Mouse (Mus musculus) forebrain, embryonic 12.5 days (tissue): ENCODE results near the gene Ifitm5. TPM values are rescaled to one million over a fixed set of nuclear protein-coding genes. Genes with fewer than 3 reads are reported as not detected.
A peak's percentile ranks its signal among the peaks of the same experiment; 100 is the strongest.

Experiments
- ATAC-seq: fragments of 200-750 bp; cut with Nextera tagmentation; 2 replicates; pipeline ENCODE4 v1.8.0; 2017; ENCODE audit warnings: moderate TSS enrichment; ENCODE audit not compliant: low FRiP score
- H3K27ac ChIP-seq: fragments of 300-500 bp; sonication (generic); 2 replicates; pipeline ENCODE4 v1.5.1; 2016; ENCODE audit warnings: mild to moderate bottlenecking
- H3K27me3 ChIP-seq: fragments of 300-500 bp; sonication (generic); 2 replicates; pipeline ENCODE4 v1.6.1; 2016; ENCODE audit warnings: mild to moderate bottlenecking
- H3K36me3 ChIP-seq: fragments of 300-500 bp; sonication (generic); replicated peaks from 2 replicates; pipeline ENCODE4 v1.6.1; 2016; ENCODE audit warnings: mild to moderate bottlenecking
- H3K4me1 ChIP-seq: fragments of 300-500 bp; sonication (generic); 2 replicates; pipeline ENCODE4 v1.6.1; 2016
- H3K4me2 ChIP-seq: fragments of 300-500 bp; sonication (generic); 2 replicates; pipeline ENCODE4 v1.6.1; 2016; ENCODE audit warnings: mild to moderate bottlenecking, moderate library complexity
- H3K4me3 ChIP-seq: fragments of 300-500 bp; sonication (generic); replicated peaks from 2 replicates; pipeline ENCODE4 v1.5.1; 2016; ENCODE audit warnings: mild to moderate bottlenecking
- H3K9ac ChIP-seq: fragments of 300-500 bp; sonication (generic); 2 replicates; pipeline ENCODE4 v1.6.1; 2016; ENCODE audit warnings: mild to moderate bottlenecking
- H3K9me3 ChIP-seq: fragments of 300-500 bp; sonication (generic); 2 replicates; pipeline ENCODE4 v1.6.1; 2016
- WGBS: fragments of 180-500 bp; shearing (Covaris S2); methylation state at CpG from one replicate; pipeline ENCODE4 v1.1.7; 2016; 5-methylcytosine and 5-hydroxymethylcytosine counted together
- polyA plus RNA-seq: library from polyadenylated mRNA; unstranded; fragments of >200 nt; fragmentation: Nextera tagmentation; extraction: Ambion mirVana; gene quantifications from 2 replicates; pipeline ENCODE4 v1.2.1, GENCODE M21; 2016

The Ifitm5 gene
- polyA plus RNA-seq, 1 experiment from 2014 or later = 0.78 TPM

GRCm38 (mm10) chr7:140905642-140906081 is 44.4 kb downstream of the Ifitm5 start:
- Histone ChIP-seq H3K36me3 (no peaks in the 10 kb centered on the region), H3K4me2 (no peak overlapping the region), H3K9ac (no peak overlapping the region), H3K4me1 (peaks cover 4% of the 10 kb centered on the region; the same call in 1 of the 2 replicates), H3K9me3 (no peaks in the 10 kb centered on the region), H3K4me3 (no peak overlapping the region), H3K27ac (no peak overlapping the region), H3K27me3 (no peaks in the 10 kb centered on the region)
- 94% methylated on average over 2 of the region's 2 CpGs for WGBS
- no peak for ATAC-seq

GRCm38 (mm10) chr7:140903212-140903611 is 46.9 kb downstream of the Ifitm5 start:
- Histone ChIP-seq H3K27me3 (no peaks in the 10 kb centered on the region), H3K9me3 (no peaks in the 10 kb centered on the region), H3K4me1 (no peaks in the 10 kb centered on the region), H3K4me3 (no peak overlapping the region), H3K4me2 (no peak overlapping the region), H3K36me3 (peaks cover 13% of the 10 kb centered on the region), H3K9ac (no peak overlapping the region), H3K27ac (no peak overlapping the region)
- ATAC-seq = peak; percentile 46; the same call in 1 of the 2 replicates
- WGBS = 24% methylated on average over 13 of the region's 13 CpGs

- Histone ChIP-seq H3K4me3 (no peak overlapping the region), H3K4me2 (no peak overlapping the region), H3K4me1 (no peaks in the 10 kb centered on the region), H3K9me3 (no peaks in the 10 kb centered on the region), H3K36me3 (peaks cover 22% of the 10 kb centered on the region), H3K27ac (no peak overlapping the region), H3K9ac (no peak overlapping the region), H3K27me3 (no peaks in the 10 kb centered on the region)
- no peak for ATAC-seq
- 71% methylated on average over 15 of the region's 15 CpGs for WGBS
These were observed 47.8 kb downstream of the Ifitm5 start for GRCm38 (mm10) chr7:140902036-140902875.

GRCm38 (mm10) chr7:140900220-140900619 is 49.9 kb downstream of the Ifitm5 start, which contains the start of gene Cox8b:
Cox8b (minus strand) TSS chr7:140900446.
- Histone ChIP-seq H3K4me3 (no peak within 1 kb of the TSS), H3K27me3 (no peaks in the 10 kb centered on the region), H3K4me1 (no peaks in the 10 kb centered on the region), H3K36me3 (peaks cover 39% of the 10 kb centered on the region), H3K9ac (no peak within 1 kb of the TSS), H3K9me3 (no peaks in the 10 kb centered on the region), H3K4me2 (no peak within 1 kb of the TSS), H3K27ac (no peak within 1 kb of the TSS)
- ATAC-seq = no peak
- WGBS = 87% methylated on average over 10 of the region's 10 CpGs

GRCm38 (mm10) chr7:140899121-140899520 is 51.0 kb downstream of the Ifitm5 start:
- Histone ChIP-seq H3K4me3 (no peak overlapping the region), H3K4me1 (no peaks in the 10 kb centered on the region), H3K4me2 (no peak overlapping the region), H3K36me3 (peaks cover 48% of the 10 kb centered on the region), H3K9me3 (no peaks in the 10 kb centered on the region), H3K27ac (no peak overlapping the region), H3K27me3 (no peaks in the 10 kb centered on the region), H3K9ac (no peak overlapping the region)
- ATAC-seq = no peak
- 85% methylated on average over 3 of the region's 3 CpGs for whole genome bisulfite sequencing

Other genes starting within 250 kb of the Ifitm5 start
- gene Cyp2e1, start 186.6 kb downstream of the Ifitm5 start, polyA plus RNA-seq = not detected in 2 replicates
- 0.13 and 0.31 TPM in 2 replicates for gene Syce1, start 162.4 kb downstream of the Ifitm5 start, polyA plus RNA-seq
- gene Zfp941, start 128.1 kb downstream of the Ifitm5 start, polyA plus RNA-seq = 7.0 and 7.4 TPM in 2 replicates
- not detected in 2 replicates for gene Urah, start 115.3 kb downstream of the Ifitm5 start, polyA plus RNA-seq
- not detected in 2 replicates for gene Scgb1c1, start 104.7 kb downstream of the Ifitm5 start, polyA plus RNA-seq
- 0.13 TPM in 1 of 2 replicates, not detected in the other for gene Odf3, start 102.5 kb downstream of the Ifitm5 start, polyA plus RNA-seq
- not detected in 2 replicates for gene Gm45785, start 94.0 kb downstream of the Ifitm5 start, polyA plus RNA-seq
- gene Ric8a, start 93.3 kb downstream of the Ifitm5 start, polyA plus RNA-seq = 60.3 and 65.6 TPM in 2 replicates
- gene Bet1l, start 92.7 kb downstream of the Ifitm5 start, polyA plus RNA-seq = 27.6 and 27.8 TPM in 2 replicates
- gene Psmd13, start 68.3 kb downstream of the Ifitm5 start, polyA plus RNA-seq = 307 and 318 TPM in 2 replicates
- 24.7 and 26.1 TPM in 2 replicates for gene Sirt3, start 68.0 kb downstream of the Ifitm5 start, polyA plus RNA-seq
- gene Cox8b, start 49.8 kb downstream of the Ifitm5 start, polyA plus RNA-seq = not detected in 2 replicates
- 0.13 and 0.17 TPM in 2 replicates for gene Nlrp6, start 29.4 kb downstream of the Ifitm5 start, polyA plus RNA-seq
- gene Pgghg, start 8.9 kb downstream of the Ifitm5 start, polyA plus RNA-seq = 12.7 and 12.9 TPM in 2 replicates
- gene Gm45717, start 5.6 kb upstream of the Ifitm5 start, polyA plus RNA-seq = not detected in 2 replicates
- 178 and 217 TPM in 2 replicates for gene Ifitm2, start 5.7 kb upstream of the Ifitm5 start, polyA plus RNA-seq
- gene Ifitm1, start 16.9 kb upstream of the Ifitm5 start, polyA plus RNA-seq = 5.8 and 6.2 TPM in 2 replicates
- 11.6 and 13.0 TPM in 2 replicates for gene Ifitm3, start 60.5 kb upstream of the Ifitm5 start, polyA plus RNA-seq
- gene Ifitm6, start 67.6 kb upstream of the Ifitm5 start, polyA plus RNA-seq = not detected in 2 replicates
- gene Gm17387, start 78.8 kb upstream of the Ifitm5 start, polyA plus RNA-seq = not detected in 2 replicates
- gene B4galnt4, start 110.8 kb upstream of the Ifitm5 start, polyA plus RNA-seq = 40.7 and 43.6 TPM in 2 replicates
- gene Pkp3, start 127.9 kb upstream of the Ifitm5 start, polyA plus RNA-seq = 1.3 and 1.5 TPM in 2 replicates
- 1.3 and 1.5 TPM in 2 replicates for gene Sigirr, start 150.3 kb upstream of the Ifitm5 start, polyA plus RNA-seq
- gene Ano9, start 167.5 kb upstream of the Ifitm5 start, polyA plus RNA-seq = 0.31 and 0.37 TPM in 2 replicates
- gene Ptdss2, start 172.1 kb upstream of the Ifitm5 start, polyA plus RNA-seq = 63.5 and 64.9 TPM in 2 replicates
- gene Rnh1, start 222.6 kb upstream of the Ifitm5 start, polyA plus RNA-seq = 47.2 and 49.7 TPM in 2 replicates
- gene Hras, start 243.7 kb upstream of the Ifitm5 start, polyA plus RNA-seq = 79.1 and 89.4 TPM in 2 replicates
- 14.2 and 16.0 TPM in 2 replicates for gene Lrrc56, start 243.9 kb upstream of the Ifitm5 start, polyA plus RNA-seq